Mouse (Mus musculus): ENCODE measurements around the gene Glrb. TPM values are rescaled to one million over a fixed set of nuclear protein-coding genes. Genes with fewer than 3 reads are reported as not detected.

The Glrb gene
- total and polyA plus RNA-seq, 3 experiments: not detected

DNA sequence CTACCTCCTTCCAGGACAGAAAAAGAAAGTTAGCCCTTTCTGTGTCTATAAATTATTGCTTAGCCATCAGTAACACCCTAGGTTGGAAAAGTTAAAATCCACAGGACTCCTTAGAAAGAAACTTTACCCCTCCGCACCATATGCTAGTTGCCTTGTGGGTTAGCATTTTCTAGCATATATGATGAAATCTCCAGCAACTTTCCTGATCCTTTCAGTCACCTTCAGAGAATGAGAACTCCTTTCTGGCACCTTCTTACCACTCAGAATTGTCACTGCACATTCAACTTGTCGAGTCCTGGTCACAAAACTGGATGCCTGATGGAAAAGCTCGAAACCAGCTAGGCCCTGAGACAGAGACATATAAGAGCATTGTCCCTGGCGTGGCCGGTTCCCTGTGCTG, 19.1 kb downstream of the Glrb start:
- TF ChIP-seq POLR2AphosphoS2 (IDR thresholded peaks at IDR 0.05; ENCODE audit: low read length) (no peak), ETS1 (IDR thresholded peaks at IDR 0.05; ENCODE audit: low read depth, low read length) (no peak), BHLHE40 (IDR thresholded peaks at IDR 0.05; ENCODE audit: borderline replicate concordance, low read depth, low read length) (no peak), HCFC1 (IDR thresholded peaks at IDR 0.05; ENCODE audit: low read depth, low read length) (no peak), EP300 (IDR thresholded peaks at IDR 0.05; ENCODE audit: low read depth in 1 of 2, low read length in 2 of 2) (no peak), GATA1 (IDR thresholded peaks at IDR 0.05; ENCODE audit: low read depth, low read length) (no peak), ELF1 (IDR thresholded peaks at IDR 0.05; ENCODE audit: low read depth, low read length) (no peak)
- Histone ChIP-seq H3K4me1 (ENCODE audit: control insufficient read depth in 1 of 2, insufficient read depth in 2 of 2, low read length in 2 of 2) (no peaks in the 10 kb centered on the region), H3K27ac (ENCODE audit: control insufficient read depth, low read depth, low read length) (no peak overlapping the region), H3K9me3 (replicated peaks; ENCODE audit: insufficient read depth, low read length) (no peaks in the 10 kb centered on the region), H3K9ac (ENCODE audit: control insufficient read depth, low read depth, low read length, poor library complexity, severe bottlenecking) (no peak overlapping the region), H3K27me3 (ENCODE audit: control insufficient read depth in 1 of 2, insufficient read depth in 2 of 2, low read length in 2 of 2) (no peaks in the 10 kb centered on the region), H3K4me3 (ENCODE audit: control insufficient read depth in 1 of 2, insufficient read depth in 1 of 2, low read depth in 2 of 2, low read length in 2 of 2) (no peak overlapping the region), H3K79me2 (ENCODE audit: control insufficient read depth, insufficient read depth, low read length, poor library complexity) (no peaks in the 10 kb centered on the region), H3K36me3 (ENCODE audit: control insufficient read depth in 1 of 2, insufficient read depth in 2 of 2, low read length in 2 of 2) (no peaks in the 10 kb centered on the region)
- DNase-seq (ENCODE audit: low read depth, low spot score): no peak

DNA sequence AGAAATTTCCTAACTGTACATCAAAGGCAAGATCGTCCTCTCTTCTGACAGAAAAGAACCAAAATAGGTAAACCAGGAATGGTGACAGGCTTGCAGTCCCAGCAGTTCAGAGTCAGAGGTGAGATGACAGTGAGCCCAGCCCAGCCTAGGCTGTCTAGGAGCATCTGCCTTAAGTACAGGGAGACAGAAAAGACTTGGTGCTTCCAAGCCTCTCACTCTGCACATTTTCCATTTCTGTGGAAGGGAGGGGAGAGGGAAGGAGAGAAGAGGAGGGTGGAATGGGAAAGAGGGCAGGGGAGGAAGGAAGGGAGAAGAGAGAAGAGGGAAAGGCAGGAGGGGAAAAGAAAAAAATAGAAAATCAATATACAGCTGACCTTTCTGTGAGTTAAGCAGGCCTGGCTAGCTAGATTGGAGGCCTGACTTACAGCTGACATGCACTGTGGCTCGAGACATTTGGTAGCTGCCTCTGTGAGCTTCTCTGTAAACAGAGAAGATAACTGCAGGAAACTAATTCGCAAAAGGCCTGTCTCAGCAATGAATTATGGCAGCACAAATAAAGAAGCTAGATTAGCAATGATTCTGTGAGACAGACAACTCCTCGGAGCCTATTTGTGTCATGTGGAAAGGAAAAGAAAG, 20.3 kb downstream of the Glrb start:
- Histone ChIP-seq H3K27ac (ENCODE audit: control insufficient read depth, low read depth, low read length) (no peak overlapping the region), H3K79me2 (ENCODE audit: control insufficient read depth, insufficient read depth, low read length, poor library complexity) (no peaks in the 10 kb centered on the region), H3K4me1 (ENCODE audit: control insufficient read depth in 1 of 2, insufficient read depth in 2 of 2, low read length in 2 of 2) (no peaks in the 10 kb centered on the region), H3K36me3 (ENCODE audit: control insufficient read depth in 1 of 2, insufficient read depth in 2 of 2, low read length in 2 of 2) (no peaks in the 10 kb centered on the region), H3K27me3 (ENCODE audit: control insufficient read depth in 1 of 2, insufficient read depth in 2 of 2, low read length in 2 of 2) (no peaks in the 10 kb centered on the region), H3K9me3 (replicated peaks; ENCODE audit: insufficient read depth, low read length) (no peaks in the 10 kb centered on the region), H3K9ac (ENCODE audit: control insufficient read depth, low read depth, low read length, poor library complexity, severe bottlenecking) (no peak overlapping the region), H3K4me3 (ENCODE audit: control insufficient read depth in 1 of 2, insufficient read depth in 1 of 2, low read depth in 2 of 2, low read length in 2 of 2) (no peak overlapping the region)
- TF ChIP-seq HCFC1 (IDR thresholded peaks at IDR 0.05; ENCODE audit: low read depth, low read length) (no peak), GATA1 (IDR thresholded peaks at IDR 0.05; ENCODE audit: low read depth, low read length) (no peak), NRF1 (IDR thresholded peaks at IDR 0.05; ENCODE audit: insufficient read depth, low read depth, low read length, poor library complexity, severe bottlenecking) (no peak), RCOR1 (IDR thresholded peaks at IDR 0.05; ENCODE audit: low read depth, low read length) (no peak), MYB (IDR thresholded peaks at IDR 0.05; ENCODE audit: low read depth, low read length) (no peak), SIN3A (IDR thresholded peaks at IDR 0.05; ENCODE audit: low read length) (no peak)
- DNase-seq (ENCODE audit: low read depth, low spot score): no peak

- no peak overlapping the region for H3K27ac ChIP-seq (ENCODE audit: control insufficient read depth, low read depth, low read length)
- H3K4me1 ChIP-seq (ENCODE audit: control insufficient read depth in 1 of 2, insufficient read depth in 2 of 2, low read length in 2 of 2): no peaks in the 10 kb centered on the region
- H3K36me3 ChIP-seq (ENCODE audit: control insufficient read depth in 1 of 2, insufficient read depth in 2 of 2, low read length in 2 of 2): no peaks in the 10 kb centered on the region
- no peaks in the 10 kb centered on the region for H3K79me2 ChIP-seq (ENCODE audit: control insufficient read depth, insufficient read depth, low read length, poor library complexity)
- no peak overlapping the region for H3K9ac ChIP-seq (ENCODE audit: control insufficient read depth, low read depth, low read length, poor library complexity, severe bottlenecking)
- no peaks in the 10 kb centered on the region for H3K9me3 ChIP-seq (replicated peaks; ENCODE audit: insufficient read depth, low read length)
- H3K27me3 ChIP-seq (ENCODE audit: control insufficient read depth in 1 of 2, insufficient read depth in 2 of 2, low read length in 2 of 2): no peaks in the 10 kb centered on the region
- DNase-seq (ENCODE audit: low read depth, low spot score): no peak
- no peak overlapping the region for H3K4me3 ChIP-seq (ENCODE audit: control insufficient read depth in 1 of 2, insufficient read depth in 1 of 2, low read depth in 2 of 2, low read length in 2 of 2)
- TF ChIP-seq E2F4 (IDR thresholded peaks at IDR 0.05; ENCODE audit: borderline replicate concordance, low read depth, low read length) (no peak), JUND (IDR thresholded peaks at IDR 0.05; ENCODE audit: low read depth, low read length) (no peak), TAL1 (IDR thresholded peaks at IDR 0.05; ENCODE audit: low read length) (no peak), ETS1 (IDR thresholded peaks at IDR 0.05; ENCODE audit: low read depth, low read length) (no peak), GABPA (IDR thresholded peaks at IDR 0.05; ENCODE audit: low read depth, low read length) (no peak), EP300 (IDR thresholded peaks at IDR 0.05; ENCODE audit: low read depth in 1 of 2, low read length in 2 of 2) (no peak), ZMIZ1 (IDR thresholded peaks at IDR 0.05; ENCODE audit: low read depth, low read length) (no peak), POLR2AphosphoS2 (IDR thresholded peaks at IDR 0.05; ENCODE audit: low read length) (no peak), USF1 (IDR thresholded peaks at IDR 0.05; ENCODE audit: low read depth, low read length) (no peak), ZC3H11A (IDR thresholded peaks at IDR 0.05; ENCODE audit: low read depth, low read length) (no peak), TBP (IDR thresholded peaks at IDR 0.05; ENCODE audit: low read depth, low read length) (no peak), MYC (IDR thresholded peaks at IDR 0.05; ENCODE audit: low read depth, low read length) (no peak), SIN3A (IDR thresholded peaks at IDR 0.05; ENCODE audit: low read length) (no peak), USF2 (IDR thresholded peaks at IDR 0.05; ENCODE audit: borderline replicate concordance in 1 of 2, insufficient read depth in 1 of 2, low read depth in 1 of 2, low read length in 2 of 2) (no peak), NRF1 (IDR thresholded peaks at IDR 0.05; ENCODE audit: insufficient read depth, low read depth, low read length, poor library complexity, severe bottlenecking) (no peak), MEF2A (IDR thresholded peaks at IDR 0.05; ENCODE audit: extremely low read depth, insufficient replicate concordance, low read depth, low read length, poor library complexity, severe bottlenecking) (no peak), UBTF (IDR thresholded peaks at IDR 0.05; ENCODE audit: borderline replicate concordance, insufficient read depth, low read depth, low read length) (no peak)
Measured at GRCm38 (mm10) chr3:80891087-80891486, 22.4 kb downstream of the Glrb start.
